Mouse (Mus musculus) heart, adult 2 months (tissue): ENCODE data around the gene Mapk3.

Source experiments
- CTCF ChIP-seq: fragments of 200-600 bp; IDR thresholded peaks from 2 replicates; pipeline ENCODE4 v1.8.1; 2022; ENCODE audit warnings: antibody characterized with exemption, mild to moderate bottlenecking, moderate library complexity
- EP300 ChIP-seq: fragments of 200-500 bp; IDR thresholded peaks from 2 replicates; pipeline ENCODE4 v1.6.1; 2011; ENCODE audit warnings: low read depth, low read length, control low read depth; ENCODE audit not compliant: insufficient read depth
- POLR2A ChIP-seq: fragments of 200-500 bp; IDR thresholded peaks from 2 replicates; pipeline ENCODE4 v1.6.1; 2011; ENCODE audit warnings: mild to moderate bottlenecking, low read depth, low read length, control low read depth; ENCODE audit not compliant: insufficient read depth

DNA sequence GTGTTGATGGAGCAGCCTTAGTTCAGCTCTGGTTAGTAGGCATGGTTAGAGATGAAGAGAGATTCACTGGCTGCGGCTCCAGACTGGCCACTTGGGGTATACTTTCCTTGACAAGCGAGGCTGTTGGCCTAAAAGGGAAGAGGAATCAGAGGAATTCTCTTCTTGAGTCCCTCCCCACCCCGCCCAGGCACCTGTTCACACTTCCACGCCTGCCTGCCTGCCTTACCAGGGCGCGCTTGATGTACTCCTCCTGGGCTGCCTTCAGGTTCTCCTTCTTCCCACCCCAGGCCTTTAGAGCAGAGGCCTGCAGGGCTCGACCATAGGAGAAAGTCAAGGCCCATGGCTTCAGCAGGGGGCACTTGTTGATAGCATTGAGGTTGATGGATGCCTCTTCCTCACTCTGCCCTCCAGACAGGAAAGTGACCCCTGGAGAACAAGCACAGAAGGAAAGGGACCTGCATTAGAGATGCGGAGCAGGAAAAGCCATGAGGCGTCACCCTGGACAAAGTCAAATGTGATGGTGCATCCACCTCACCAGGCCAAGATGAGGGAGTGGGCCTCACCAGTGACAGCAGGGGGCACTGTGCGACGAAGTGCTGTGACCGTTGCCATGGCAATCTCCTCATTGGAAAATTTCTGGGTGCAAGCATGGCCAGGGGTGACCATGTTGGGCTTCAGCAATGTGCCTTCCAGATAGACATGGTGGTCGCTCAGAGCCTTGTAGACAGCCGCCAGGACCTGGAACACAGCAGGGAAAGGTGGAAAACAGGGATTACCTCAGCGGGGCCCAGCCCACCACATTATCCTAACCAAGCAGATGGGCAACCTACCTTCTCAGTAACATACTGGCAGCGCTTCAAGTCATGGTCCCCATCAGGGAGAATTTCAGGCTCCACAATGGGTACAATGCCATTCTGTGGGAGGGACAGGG is 36.3 kb downstream of the Mapk3 start:
- TF ChIP-seq CTCF (peak; percentile 42), POLR2A (0 out of 2 replicates have a peak, but pooled peaks have one; percentile 32), EP300 (no peak)
